In the genomic region with DNA sequence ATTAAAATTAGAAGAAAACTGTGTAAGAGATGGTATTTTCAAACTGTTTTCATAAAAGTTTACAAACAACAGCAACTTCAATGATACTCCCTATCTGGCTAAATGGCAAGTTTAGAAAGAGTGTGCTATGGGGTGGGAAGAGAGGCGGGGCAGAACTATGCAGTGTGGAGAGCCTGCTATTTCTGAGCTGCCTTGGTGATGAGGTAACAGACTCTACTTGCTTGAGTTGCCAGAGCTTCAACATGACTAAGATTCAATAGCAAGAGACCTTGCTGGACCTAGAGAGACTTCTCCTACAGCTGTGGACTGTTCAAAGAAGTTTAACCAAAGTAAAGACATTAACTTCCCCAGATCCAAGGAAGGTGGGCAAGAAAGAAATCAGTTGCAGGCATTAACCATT, we compare ENCODE assay signal across 14 mouse cellular contexts. TPM values are rescaled to one million over a fixed set of nuclear protein-coding genes. Genes with fewer than 3 reads are reported as not detected.
A peak's percentile ranks its signal among the peaks of the same experiment; 100 is the strongest.
DNase-seq lines count a peak whose midpoint lies in the region; ATAC-seq and TF ChIP-seq lines count a peak whose summit lies in the region.
"Had no signal": no experiment of that assay in that cellular context is flagged by ENCODE, and none has a peak within 500 bp of the region (broad histone marks: within the 10 kb centered on the region; RNA-seq: fewer than 3 reads in every experiment).

No protein-coding gene starts in this region.

- H3K9ac ChIP-seq in kidney, postnatal 0 days (ENCODE audit: low read depth, low read length) = no peak overlapping the region
- H3K9ac ChIP-seq: neural tube, embryonic 13.5 days had no signal

- TF ChIP-seq CTCF in kidney, postnatal 0 days (IDR thresholded peaks at IDR 0.05; ENCODE audit: low read depth) = no peak

- no peak overlapping the region for H3K27ac ChIP-seq in kidney, postnatal 0 days
- H3K27ac ChIP-seq: forebrain, embryonic 10.5 days; neural tube, embryonic 13.5 days had no signal

- no peaks in the 10 kb centered on the region for H3K4me1 ChIP-seq in kidney, postnatal 0 days (replicated peaks; ENCODE audit: insufficient read depth, low read length)
- H3K4me1 ChIP-seq: forebrain, embryonic 10.5 days had no signal

- H3K4me2 ChIP-seq in kidney, postnatal 0 days (ENCODE audit: low read length) = no peak overlapping the region
- H3K4me2 ChIP-seq: liver, embryonic 11.5 days; neural tube, embryonic 13.5 days had no signal

- no peaks in the 10 kb centered on the region for H3K9me3 ChIP-seq in kidney, postnatal 0 days (replicated peaks; ENCODE audit: low read length)
- H3K9me3 ChIP-seq: forebrain, embryonic 10.5 days; neural tube, embryonic 13.5 days had no signal

- H3K36me3 ChIP-seq in kidney, postnatal 0 days (ENCODE audit: insufficient read depth, low read length) = no peaks in the 10 kb centered on the region
- H3K36me3 ChIP-seq: forebrain, embryonic 10.5 days; neural tube, embryonic 13.5 days had no signal

- H3K27me3 ChIP-seq in kidney, postnatal 0 days (ENCODE audit: insufficient read depth, low read length) = no peaks in the 10 kb centered on the region
- H3K27me3 ChIP-seq: neural tube, embryonic 13.5 days had no signal

- ATAC-seq in kidney, postnatal 0 days (replicated peaks; ENCODE audit: low FRiP score, low read depth) = no peak
- no peak for ATAC-seq in CD4-positive, CD25-positive, alpha-beta regulatory T cell, adult 4 months
- ATAC-seq: activated CD4-positive, CD25-positive, alpha-beta regulatory T cell, adult 4 months had no signal

- peak; percentile 57 for DNase-seq in kidney, postnatal 0 days (ENCODE audit: low spot score)
- DNase-seq in kidney, adult 8-10 months = no peak
- DNase-seq in NIH3T3 (ENCODE audit: low read depth) = peak; percentile 42
- peak; percentile 56 for DNase-seq in heart, adult 8-10 months (ENCODE audit: low spot score)
- peak; percentile 23 to 42 for DNase-seq in heart, postnatal 36 days
- no peak for DNase-seq in spleen, postnatal 14 days (ENCODE audit: low spot score in 2 of 2)
- DNase-seq in layer of hippocampus, adult 11-12 months (ENCODE audit: low spot score) = no peak
- DNase-seq: kidney, adult 18-20 months; right cerebral cortex, adult 18-20 months had no signal

- intact Hi-C loops in heart, postnatal 36 days (cut with DNase I) = loop anchor here (5.0 kb wide), 1 partner anchor 36 kb away; no protein-coding TSS in a partner anchor

- 62% methylated on average over 1 of the region's 1 CpGs for WGBS in kidney, postnatal 0 days

- no peak overlapping the region for H3K4me3 ChIP-seq in kidney, postnatal 0 days (replicated peaks; ENCODE audit: low read depth, low read length)
- H3K4me3 ChIP-seq: forebrain, embryonic 10.5 days; neural tube, embryonic 13.5 days had no signal

RNA-seq across cellular contexts. Expression of gene Herpud2, which starts 24.9 kb away (rescaled TPM):
- polyA plus RNA-seq in kidney, postnatal 0 days (2015; fragmentation: Nextera tagmentation; extraction: Ambion mirVana) = 33.5 and 36.7 TPM in 2 replicates
- total RNA-seq in heart, adult 8-10 months (2022) = 10 to 100 TPM; 32.6 to 39.9 (median 36.0) TPM
- total RNA-seq in heart, postnatal 36 days (2021) = 10 to 100 TPM; 39.1 TPM
- 10 to 100 TPM; 11.0 to 15.3 TPM for polyA plus RNA-seq in CD4-positive, CD25-positive, alpha-beta regulatory T cell, adult 4 months (2017; shearing (Covaris generic))

Comparison
In these comparisons a context has a peak if more than half of its experiments do, and no peak if none do; other contexts are left out.
1. DNase-seq: peak in kidney, postnatal 0 days (single experiment), NIH3T3 (single experiment), heart, adult 8-10 months (single experiment) and heart, postnatal 36 days (2 of 2); none in kidney, adult 8-10 months (0 of 2), spleen, postnatal 14 days (0 of 2) and layer of hippocampus, adult 11-12 months (single experiment).